Mouse (Mus musculus): ENCODE data around the gene Inpp4b. TPM values are rescaled to one million over a fixed set of nuclear protein-coding genes. Genes with fewer than 3 reads are reported as not detected.

Gene Inpp4b
- polyA plus RNA-seq, 1 experiment from 2014 or later, result 4.6 TPM

DNA sequence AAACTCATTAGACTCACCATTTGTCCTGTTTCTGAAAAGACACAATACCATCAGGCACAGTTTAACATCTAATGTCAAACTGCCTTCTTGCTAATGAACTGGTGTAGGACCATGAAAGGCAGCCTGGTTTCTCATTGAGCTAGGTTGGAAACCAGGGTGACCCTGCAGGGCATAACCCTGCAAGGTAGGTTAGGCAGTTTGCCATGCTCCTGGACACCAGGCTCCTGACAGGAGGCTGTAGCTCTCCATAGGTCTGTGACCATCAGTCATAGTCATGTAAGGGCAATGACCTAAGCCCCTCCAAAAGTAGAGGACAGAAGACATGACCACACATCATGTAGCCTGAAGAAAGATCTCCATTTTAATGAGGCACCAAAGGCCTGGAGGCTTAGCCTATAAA, 491.5 kb downstream of the Inpp4b start:
- no peak for TF ChIP-seq CTCF (IDR thresholded peaks at IDR 0.05; ENCODE audit: low read depth)
- ATAC-seq, result no peak

DNA sequence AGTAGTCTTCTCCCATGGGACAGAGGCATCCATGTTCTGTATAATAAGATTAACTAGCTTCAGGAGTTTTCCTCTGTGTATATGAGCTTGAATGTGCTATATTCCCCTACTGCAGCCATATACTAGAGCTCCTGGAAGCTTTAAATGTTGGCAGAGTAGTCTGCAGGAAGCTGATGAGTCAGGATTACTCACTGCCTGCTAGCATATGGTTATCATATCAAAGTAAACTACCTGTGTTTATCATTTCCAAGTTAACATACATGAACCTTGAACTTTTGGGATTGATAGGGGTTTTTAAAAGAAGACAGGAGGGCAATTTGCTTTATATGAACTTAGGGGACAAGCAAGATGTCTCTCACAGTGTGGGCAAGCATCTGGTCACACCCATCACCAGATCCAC, 498.2 kb downstream of the Inpp4b start:
- peak; percentile 22; the same call in 1 of the 2 replicates for ATAC-seq
- Histone ChIP-seq H3K4me3 (ENCODE audit: low read depth, low read length) (no peak overlapping the region), H3K27me3 (replicated peaks; ENCODE audit: control insufficient read depth, insufficient read depth, low read length) (no peaks in the 10 kb centered on the region), H3K27ac (ENCODE audit: low read depth, low read length) (no peak overlapping the region), H3K9ac (ENCODE audit: low read depth, low read length) (no peak overlapping the region), H3K4me1 (replicated peaks; ENCODE audit: control insufficient read depth, insufficient read depth, low read length) (no peaks in the 10 kb centered on the region), H3K9me3 (ENCODE audit: control insufficient read depth) (no peaks in the 10 kb centered on the region), H3K36me3 (ENCODE audit: control insufficient read depth, insufficient read depth) (no peaks in the 10 kb centered on the region), H3K4me2 (replicated peaks; ENCODE audit: low read depth) (no peak overlapping the region)
- no peak for TF ChIP-seq CTCF (IDR thresholded peaks at IDR 0.05; ENCODE audit: low read depth)

More for the DNA sequence above, 491.5 kb downstream of the Inpp4b start:
- Histone ChIP-seq H3K9me3 (ENCODE audit: control insufficient read depth) (no peaks in the 10 kb centered on the region), H3K4me1 (replicated peaks; ENCODE audit: control insufficient read depth, insufficient read depth, low read length) (no peaks in the 10 kb centered on the region), H3K36me3 (ENCODE audit: control insufficient read depth, insufficient read depth) (no peaks in the 10 kb centered on the region), H3K27me3 (replicated peaks; ENCODE audit: control insufficient read depth, insufficient read depth, low read length) (no peaks in the 10 kb centered on the region), H3K4me2 (replicated peaks; ENCODE audit: low read depth) (no peak overlapping the region), H3K4me3 (ENCODE audit: low read depth, low read length) (no peak overlapping the region), H3K9ac (ENCODE audit: low read depth, low read length) (no peak overlapping the region), H3K27ac (ENCODE audit: low read depth, low read length) (no peak overlapping the region)

- Histone ChIP-seq H3K4me1 (replicated peaks; ENCODE audit: control insufficient read depth, insufficient read depth, low read length) (no peaks in the 10 kb centered on the region), H3K4me3 (ENCODE audit: low read depth, low read length) (no peak overlapping the region), H3K9ac (ENCODE audit: low read depth, low read length) (no peak overlapping the region), H3K27ac (ENCODE audit: low read depth, low read length) (no peak overlapping the region), H3K27me3 (replicated peaks; ENCODE audit: control insufficient read depth, insufficient read depth, low read length) (no peaks in the 10 kb centered on the region), H3K9me3 (ENCODE audit: control insufficient read depth) (no peaks in the 10 kb centered on the region), H3K4me2 (replicated peaks; ENCODE audit: low read depth) (peak overlapping the region; percentile 45), H3K36me3 (ENCODE audit: control insufficient read depth, insufficient read depth) (no peaks in the 10 kb centered on the region)
- no peak for TF ChIP-seq CTCF (IDR thresholded peaks at IDR 0.05; ENCODE audit: low read depth)
- 39% methylated on average over 10 of the region's 10 CpGs for WGBS
- ATAC-seq, result peak; percentile 71
Observed at GRCm38 (mm10) chr8:81844104-81844982, 502.0 kb downstream of the Inpp4b start.

- 87% methylated on average over 2 of the region's 2 CpGs for WGBS
- H3K36me3 ChIP-seq (ENCODE audit: control insufficient read depth, insufficient read depth), result no peaks in the 10 kb centered on the region
- H3K4me3 ChIP-seq (ENCODE audit: low read depth, low read length), result no peak overlapping the region
- no peak for TF ChIP-seq CTCF (IDR thresholded peaks at IDR 0.05; ENCODE audit: low read depth)
- no peak overlapping the region for H3K4me2 ChIP-seq (replicated peaks; ENCODE audit: low read depth)
- H3K4me1 ChIP-seq (replicated peaks; ENCODE audit: control insufficient read depth, insufficient read depth, low read length), result no peaks in the 10 kb centered on the region
- no peak overlapping the region for H3K27ac ChIP-seq (ENCODE audit: low read depth, low read length)
- H3K9me3 ChIP-seq (ENCODE audit: control insufficient read depth), result no peaks in the 10 kb centered on the region
- no peak for ATAC-seq
- H3K27me3 ChIP-seq (replicated peaks; ENCODE audit: control insufficient read depth, insufficient read depth, low read length), result no peaks in the 10 kb centered on the region
- no peak overlapping the region for H3K9ac ChIP-seq (ENCODE audit: low read depth, low read length)
Observed at GRCm38 (mm10) chr8:81847929-81848328, 505.6 kb downstream of the Inpp4b start.

DNA sequence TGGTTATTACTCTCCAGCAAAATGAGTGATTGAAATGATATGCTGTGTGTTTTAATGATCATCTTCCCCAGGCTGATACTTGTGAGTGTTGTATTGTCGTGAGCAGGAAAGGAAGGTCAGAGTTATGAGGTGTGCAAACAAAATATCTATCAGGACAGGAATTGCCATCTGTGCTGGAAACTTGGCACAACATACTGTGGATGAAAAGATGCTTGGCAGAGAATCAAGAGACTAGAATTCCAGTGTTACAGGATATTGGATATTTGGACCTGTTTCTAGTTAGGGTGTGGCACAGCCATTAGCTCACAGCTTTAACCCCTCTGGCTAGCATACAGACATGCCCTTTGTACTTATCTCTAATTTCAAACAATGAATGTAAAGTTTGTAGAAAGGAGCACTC, 507.6 kb downstream of the Inpp4b start:
- Histone ChIP-seq H3K9ac (ENCODE audit: low read depth, low read length) (no peak overlapping the region), H3K4me3 (ENCODE audit: low read depth, low read length) (no peak overlapping the region), H3K4me1 (replicated peaks; ENCODE audit: control insufficient read depth, insufficient read depth, low read length) (no peaks in the 10 kb centered on the region), H3K27ac (ENCODE audit: low read depth, low read length) (no peak overlapping the region), H3K9me3 (ENCODE audit: control insufficient read depth) (no peaks in the 10 kb centered on the region), H3K4me2 (replicated peaks; ENCODE audit: low read depth) (no peak overlapping the region), H3K36me3 (ENCODE audit: control insufficient read depth, insufficient read depth) (no peaks in the 10 kb centered on the region), H3K27me3 (replicated peaks; ENCODE audit: control insufficient read depth, insufficient read depth, low read length) (no peaks in the 10 kb centered on the region)
- no peak for TF ChIP-seq CTCF (IDR thresholded peaks at IDR 0.05; ENCODE audit: low read depth)
- 53% methylated on average over 1 of the region's 1 CpGs for WGBS
- no peak for ATAC-seq

DNA sequence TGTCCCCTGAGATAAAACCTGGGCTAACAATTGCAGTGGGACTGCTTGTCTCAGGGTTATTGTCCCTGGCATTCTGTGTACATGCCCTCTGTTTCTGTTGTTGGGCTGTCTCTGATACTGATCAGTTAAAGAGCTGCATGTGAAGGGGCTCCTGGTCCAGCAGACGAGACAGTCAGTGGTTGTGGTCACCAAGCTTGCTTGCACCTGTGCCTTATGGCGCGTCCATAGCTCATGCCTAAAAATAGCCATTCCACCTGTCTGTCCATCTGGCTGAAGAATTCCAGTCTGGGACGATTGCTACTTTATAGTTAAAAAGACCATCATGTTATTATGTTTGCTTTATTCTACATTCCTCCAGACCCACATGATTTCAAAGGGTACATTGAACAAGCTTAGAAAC, 510.8 kb downstream of the Inpp4b start:
- Histone ChIP-seq H3K4me1 (replicated peaks; ENCODE audit: control insufficient read depth, insufficient read depth, low read length) (no peaks in the 10 kb centered on the region), H3K27me3 (replicated peaks; ENCODE audit: control insufficient read depth, insufficient read depth, low read length) (no peaks in the 10 kb centered on the region), H3K4me2 (replicated peaks; ENCODE audit: low read depth) (no peak overlapping the region), H3K27ac (ENCODE audit: low read depth, low read length) (no peak overlapping the region), H3K4me3 (ENCODE audit: low read depth, low read length) (no peak overlapping the region), H3K9ac (ENCODE audit: low read depth, low read length) (no peak overlapping the region), H3K36me3 (ENCODE audit: control insufficient read depth, insufficient read depth) (no peaks in the 10 kb centered on the region), H3K9me3 (ENCODE audit: control insufficient read depth) (no peaks in the 10 kb centered on the region)
- no peak for TF ChIP-seq CTCF (IDR thresholded peaks at IDR 0.05; ENCODE audit: low read depth)
- WGBS, result 81% methylated on average over 4 of the region's 4 CpGs
- no peak for ATAC-seq

Data from intestine, postnatal 0 days (tissue).